Mouse (Mus musculus) layer of hippocampus, postnatal 10 days (tissue): ENCODE measurements around the gene Ints1. TPM values are rescaled to one million over a fixed set of nuclear protein-coding genes. Genes with fewer than 3 reads are reported as not detected.

Experiments
- DNase-seq, 2 experiments: peaks; one replicate each; pipeline ENCODE4 v3.0.0; 2021; ENCODE audit warnings: low spot score in 2 of 2
- long read RNA-seq: library from polyadenylated mRNA; stranded (forward); transcript quantifications from one replicate; pipeline ENCODE4 v2.0.0, GENCODE M21; 2023
- total RNA-seq, 2 experiments: library from RNA; stranded (reverse); gene quantifications; 2 replicates each; pipeline ENCODE4 v1.2.3; 2021

The Ints1 gene
- 10 to 100 TPM; 91.7 to 93.3 TPM for total RNA-seq
- long read RNA-seq, full-length matches to known transcripts: 2 of 17 reads
- long read RNA-seq, partial matches to known transcripts: 11 of 17 reads
- long read RNA-seq, other reads (novel, unspliced or antisense): 4 of 17 reads

DNA sequence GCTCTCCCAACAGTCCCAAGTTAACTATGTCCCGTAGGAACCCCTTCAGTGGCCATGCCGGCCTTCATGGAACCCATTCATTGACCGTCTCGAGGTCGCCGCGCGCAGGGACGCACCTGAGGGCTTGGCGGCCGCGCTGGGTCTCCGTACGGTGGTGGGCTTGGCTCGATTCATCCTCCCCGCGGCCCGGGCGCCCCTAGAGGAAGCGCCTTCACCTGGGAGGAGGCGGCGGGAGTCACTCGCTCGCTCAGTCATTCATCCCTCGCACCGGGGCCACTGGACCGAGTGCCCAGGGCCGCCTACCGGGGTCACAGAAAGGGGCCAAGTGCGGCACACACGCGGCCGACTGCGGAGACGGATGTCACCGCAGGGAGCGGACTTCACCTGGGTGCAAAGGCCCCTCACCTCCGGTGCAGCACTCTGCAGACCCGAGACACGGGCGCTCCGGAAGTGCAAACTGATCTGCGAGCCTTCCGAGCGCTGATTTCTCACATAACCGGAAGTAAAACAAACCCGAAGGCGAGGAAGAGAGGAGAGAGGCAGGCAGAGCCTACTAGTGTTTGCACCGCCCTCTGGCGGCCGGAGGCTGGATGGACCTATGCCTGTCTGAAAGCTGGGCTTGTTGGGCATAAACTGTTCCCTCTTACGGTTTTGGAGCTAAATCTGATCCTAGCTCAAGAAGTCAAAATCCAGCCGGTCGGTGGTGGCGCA is at the start of gene Ints1:
Gene Ints1, minus strand, starts transcription at position 459 of the 711 bp plus-strand sequence.
- DNase-seq: peak; percentile 97

GRCm38 (mm10) chr5:139824531-139824930 is 49.1 kb upstream of the Ints1 start:
- DNase-seq: no peak

- DNase-seq: no peak
Measured at GRCm38 (mm10) chr5:139821466-139822459, 46.3 kb upstream of the Ints1 start.

DNA sequence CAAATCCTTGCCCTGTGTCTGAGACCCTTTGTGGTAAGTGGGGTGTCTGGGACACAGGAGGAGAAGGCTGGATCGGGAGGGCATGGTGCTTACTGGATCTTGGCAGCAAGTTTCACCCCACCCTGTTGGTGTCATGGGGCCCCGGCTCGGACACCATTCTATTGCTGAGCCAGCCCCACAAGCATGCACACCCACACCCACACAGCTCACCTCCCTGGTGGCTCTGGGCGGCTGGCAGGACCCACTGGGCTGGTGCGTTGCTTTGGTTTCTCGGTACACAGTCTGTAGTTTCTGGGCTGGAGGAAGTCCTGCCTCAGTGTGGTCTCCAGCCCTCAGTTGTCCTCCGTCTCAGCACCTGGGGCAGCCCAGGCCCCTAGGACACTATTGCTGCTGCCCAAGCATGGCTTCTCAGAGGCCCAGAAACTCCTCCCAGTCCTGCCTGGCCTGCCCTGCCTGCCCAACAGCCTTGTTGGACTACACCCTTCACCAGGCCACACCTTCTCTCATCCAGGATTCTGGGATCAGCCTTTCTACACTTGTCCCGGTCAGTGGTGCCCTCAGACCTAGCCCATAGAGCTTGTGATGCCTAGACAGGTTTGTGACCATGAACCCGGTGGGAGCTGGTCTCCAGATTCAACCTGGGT is 44.2 kb upstream of the Ints1 start, which contains the start of gene Tmem184a:
Gene Tmem184a, minus strand, starts transcription at position 380 of the 644 bp plus-strand sequence.
- DNase-seq: no peak

GRCm38 (mm10) chr5:139818801-139819200 is 43.3 kb upstream of the Ints1 start:
- no peak for DNase-seq

GRCm38 (mm10) chr5:139818056-139818455 is 42.6 kb upstream of the Ints1 start:
- no peak for DNase-seq

DNA sequence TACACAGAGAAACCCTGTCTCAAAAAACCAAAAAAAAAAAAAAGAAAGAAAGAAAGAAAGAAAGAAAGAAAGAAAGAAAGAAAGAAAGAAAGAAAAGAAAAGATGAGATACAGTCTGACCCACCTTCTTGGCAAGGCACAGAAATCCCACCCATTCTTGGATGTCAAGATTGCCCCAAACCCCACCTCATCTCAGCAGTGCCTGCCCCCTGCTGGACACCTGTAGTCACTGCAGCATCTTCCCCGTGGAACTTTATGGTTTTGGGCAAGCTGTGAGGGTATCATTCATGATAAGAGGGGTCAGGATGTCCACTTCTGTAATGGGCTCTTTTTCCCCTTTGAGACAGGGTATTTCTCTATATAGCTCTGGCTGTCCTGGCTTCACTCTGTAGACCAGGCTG is 41.8 kb upstream of the Ints1 start:
- DNase-seq: no peak

DNA sequence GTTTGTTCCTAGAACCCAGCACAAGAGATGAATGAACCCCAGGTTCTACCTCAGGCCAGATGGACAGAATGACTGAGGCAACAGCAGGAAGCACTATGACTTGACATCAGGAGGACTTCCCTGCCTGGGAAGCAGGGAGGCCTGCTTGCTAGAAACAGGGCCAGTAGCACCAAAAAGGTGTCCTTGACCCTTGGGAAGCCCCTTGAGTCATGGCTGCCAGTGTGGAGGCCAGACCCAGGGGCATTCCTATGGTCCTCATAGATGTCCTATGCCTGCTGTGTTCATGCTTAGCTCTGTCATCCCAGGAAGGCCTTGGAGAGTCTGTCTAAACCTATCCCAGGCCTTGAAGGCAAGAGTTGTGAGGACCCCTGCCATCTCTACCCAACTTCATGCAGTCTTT is 41.0 kb upstream of the Ints1 start:
- no peak for DNase-seq

- no peak for DNase-seq
Measured at GRCm38 (mm10) chr5:139815964-139816363, 40.5 kb upstream of the Ints1 start.

DNA sequence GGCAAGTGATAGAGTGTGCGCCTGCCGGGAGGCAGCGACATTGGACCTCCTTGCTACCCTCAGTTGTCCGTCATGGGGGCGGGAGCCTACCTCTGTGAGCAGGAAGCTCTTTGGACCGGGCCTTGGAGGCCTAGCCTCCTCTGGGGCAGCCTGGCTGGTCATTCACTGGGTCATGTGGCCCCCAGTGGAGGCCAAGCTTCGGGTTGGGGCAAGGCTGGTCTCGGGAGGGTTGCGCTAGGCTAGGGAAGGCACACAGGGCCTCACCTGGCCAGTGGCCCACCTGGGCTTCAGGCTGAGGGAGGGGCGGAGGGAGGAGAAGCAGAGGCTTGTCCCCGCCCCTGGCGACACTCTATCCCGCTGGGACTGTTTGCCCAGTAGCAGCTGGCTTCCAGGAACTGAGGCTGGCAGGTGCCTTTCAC is 38.5 kb upstream of the Ints1 start:
- DNase-seq: no peak

GRCm38 (mm10) chr5:139813126-139813490 is 37.6 kb upstream of the Ints1 start:
- no peak for DNase-seq

- DNase-seq: no peak
Measured at GRCm38 (mm10) chr5:139812398-139813125, 37.1 kb upstream of the Ints1 start.

- DNase-seq: no peak
Measured at GRCm38 (mm10) chr5:139811677-139812397, 36.4 kb upstream of the Ints1 start.

- no peak for DNase-seq
Measured at GRCm38 (mm10) chr5:139809397-139809796, 33.9 kb upstream of the Ints1 start.

DNA sequence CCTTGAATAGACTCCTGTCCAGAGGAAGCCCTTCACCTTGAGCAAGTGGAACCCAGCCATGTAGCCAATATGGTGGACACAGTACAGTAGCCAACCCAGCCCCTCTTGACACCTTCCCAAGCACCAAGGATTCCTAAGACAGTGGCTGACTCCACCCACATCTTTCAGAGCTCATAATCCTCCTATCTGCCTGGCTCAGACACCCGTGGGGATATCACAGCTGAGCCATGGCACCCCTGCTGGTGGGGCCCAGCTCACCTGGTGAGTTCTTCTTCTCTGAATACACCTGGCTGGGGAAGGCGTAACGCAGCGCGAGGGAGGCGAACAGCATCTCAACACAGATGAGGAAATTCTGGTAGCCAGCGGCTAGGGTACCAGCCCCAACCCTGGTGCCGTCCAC is 30.4 kb upstream of the Ints1 start:
- DNase-seq: no peak

GRCm38 (mm10) chr5:139804573-139805111 is 29.2 kb upstream of the Ints1 start:
- DNase-seq: no peak

DNA sequence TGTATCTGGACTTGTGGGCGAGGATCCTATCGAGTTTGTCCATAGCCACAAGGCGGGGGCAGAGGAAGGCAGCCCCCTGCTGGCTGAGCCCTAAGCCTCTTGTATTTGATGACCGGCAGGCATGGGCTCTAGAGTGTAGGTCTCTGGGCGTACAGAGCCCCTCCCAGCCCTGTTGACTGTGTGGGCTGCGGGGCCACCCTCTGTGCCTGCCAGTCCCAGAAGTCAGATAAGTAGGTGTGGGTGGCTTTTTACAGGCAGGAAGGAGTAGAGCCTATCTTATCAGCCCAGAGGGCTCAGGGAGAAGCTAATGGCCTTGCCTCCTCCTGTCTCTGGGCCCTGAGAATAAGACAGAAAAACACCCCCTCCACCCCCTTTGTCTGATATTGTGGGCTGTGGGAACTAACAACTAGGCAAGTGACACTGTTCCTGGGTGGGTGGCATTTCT is 28.7 kb upstream of the Ints1 start:
- DNase-seq: no peak

DNA sequence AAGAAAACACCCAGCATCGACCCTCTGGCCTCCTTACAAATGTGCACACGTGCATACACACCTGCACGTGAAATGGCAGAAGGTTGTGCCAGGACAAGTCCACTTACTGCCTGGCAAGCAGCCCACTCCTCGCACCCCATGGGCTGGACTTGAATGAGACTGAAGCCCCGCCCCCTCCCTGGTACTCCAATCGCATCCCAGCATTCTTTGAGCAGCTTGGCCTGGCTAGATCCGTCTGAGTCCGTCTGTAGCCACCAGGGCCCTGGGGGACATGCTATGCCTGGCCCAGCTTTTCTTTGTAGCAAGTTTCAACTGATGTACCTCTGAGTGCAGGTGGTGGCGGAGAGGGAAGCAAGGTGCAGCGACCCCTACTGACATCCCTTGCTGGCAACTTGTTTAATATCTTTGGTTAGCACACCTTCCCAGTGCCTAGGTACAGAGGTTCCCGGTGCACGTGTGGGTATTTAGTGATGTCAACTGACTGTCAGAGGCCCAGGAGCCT is 28.2 kb upstream of the Ints1 start:
- no peak for DNase-seq

DNA sequence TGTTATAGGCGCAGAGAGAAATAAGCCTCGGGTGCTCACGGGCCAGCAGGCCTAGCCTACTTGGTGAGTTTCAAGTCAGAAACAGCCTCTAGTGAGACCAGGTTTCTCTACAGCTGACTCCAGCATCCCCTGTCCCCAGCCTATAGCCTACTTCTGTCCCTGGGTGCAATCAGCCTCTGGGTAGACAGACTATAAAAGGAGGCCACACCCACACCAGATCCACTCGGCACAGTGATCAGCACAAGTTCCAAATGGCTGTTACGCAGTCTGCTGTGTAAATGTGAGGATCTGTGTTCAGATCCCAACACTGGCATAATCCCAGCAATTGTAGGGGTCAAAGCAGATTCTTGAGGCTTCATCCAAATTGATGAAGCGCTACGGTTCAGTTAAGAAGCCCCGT is 27.7 kb upstream of the Ints1 start:
- DNase-seq: no peak
